ENCODE assay signal across 22 mouse cellular contexts in the genomic region with DNA sequence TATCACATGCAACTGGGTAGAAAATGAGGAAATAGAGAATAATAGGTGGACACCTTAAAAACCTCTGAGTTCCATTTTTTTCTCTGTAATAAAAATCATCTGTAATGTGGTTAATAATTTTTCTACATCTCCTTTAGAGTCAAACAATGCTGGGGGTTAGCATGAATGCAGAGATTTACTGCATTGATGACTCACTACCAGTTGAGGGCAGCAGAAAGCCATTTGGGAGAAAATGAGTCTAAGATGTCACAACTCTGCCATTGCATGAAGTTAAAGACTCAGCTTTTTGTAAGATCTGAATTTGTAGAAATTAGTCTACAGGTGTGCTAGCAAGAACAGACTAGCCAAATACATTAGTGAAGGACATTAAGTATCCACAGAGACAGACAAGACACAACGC. TPM values are rescaled to one million over a fixed set of nuclear protein-coding genes. Genes with fewer than 3 reads are reported as not detected.
DNase-seq lines count a peak whose midpoint lies in the region; ATAC-seq and TF ChIP-seq lines count a peak whose summit lies in the region.
"Had no signal": no experiment of that assay in that cellular context is flagged by ENCODE, and none has a peak within 500 bp of the region (broad histone marks: within the 10 kb centered on the region; RNA-seq: fewer than 3 reads in every experiment).

No protein-coding gene starts in this region.

- WGBS in forebrain, embryonic 14.5 days = 47% methylated on average over 1 of the region's 1 CpGs
- 56% methylated on average over 1 of the region's 1 CpGs for WGBS in forebrain, embryonic 10.5 days
- WGBS in intestine, postnatal 0 days = 53% methylated on average over 1 of the region's 1 CpGs
- 59% methylated on average over 1 of the region's 1 CpGs for WGBS in intestine, embryonic 15.5 days

- H3K27me3 ChIP-seq in forebrain, embryonic 14.5 days (replicated peaks; ENCODE audit: control insufficient read depth, insufficient read depth, low read length) = no peaks in the 10 kb centered on the region
- H3K27me3 ChIP-seq in forebrain, embryonic 10.5 days (ENCODE audit: poor library complexity, severe bottlenecking) = peaks cover 46% of the 10 kb centered on the region
- H3K27me3 ChIP-seq in intestine, postnatal 0 days (replicated peaks; ENCODE audit: control insufficient read depth, insufficient read depth, low read length) = peaks cover 17% of the 10 kb centered on the region
- peaks cover 20% of the 10 kb centered on the region for H3K27me3 ChIP-seq in intestine, embryonic 15.5 days (replicated peaks)

- peaks cover 8% of the 10 kb centered on the region; the same call in 1 of the 2 replicates for H3K4me1 ChIP-seq in forebrain, embryonic 14.5 days (ENCODE audit: control insufficient read depth, insufficient read depth, low read length)
- H3K4me1 ChIP-seq in forebrain, embryonic 10.5 days = peaks cover 14% of the 10 kb centered on the region
- no peaks in the 10 kb centered on the region for H3K4me1 ChIP-seq in intestine, postnatal 0 days (replicated peaks; ENCODE audit: control insufficient read depth, insufficient read depth, low read length)
- H3K4me1 ChIP-seq in intestine, embryonic 15.5 days (replicated peaks) = no peaks in the 10 kb centered on the region
- H3K4me1 ChIP-seq: embryonic facial prominence, embryonic 12.5 days; limb, embryonic 15.5 days; lung, embryonic 15.5 days had no signal

- H3K4me3 ChIP-seq in forebrain, embryonic 14.5 days (ENCODE audit: low read depth, low read length) = no peak overlapping the region
- no peak overlapping the region for H3K4me3 ChIP-seq in forebrain, embryonic 10.5 days
- H3K4me3 ChIP-seq in intestine, postnatal 0 days (ENCODE audit: low read depth, low read length) = no peak overlapping the region
- H3K4me3 ChIP-seq in intestine, embryonic 15.5 days (replicated peaks) = no peak overlapping the region
- H3K4me3 ChIP-seq: embryonic facial prominence, embryonic 12.5 days; kidney, embryonic 15.5 days; limb, embryonic 15.5 days; lung, embryonic 15.5 days had no signal

- ATAC-seq in forebrain, embryonic 14.5 days = no peak
- no peak for ATAC-seq in intestine, postnatal 0 days
- no peak for ATAC-seq in intestine, embryonic 15.5 days
- ATAC-seq in activated CD4-positive, CD25-positive, alpha-beta regulatory T cell, adult 4 months = no peak
- ATAC-seq: inflammation-experienced regulatory T-cells, adult 6 months had no signal

- no peak overlapping the region for H3K4me2 ChIP-seq in forebrain, embryonic 14.5 days (ENCODE audit: low read length)
- H3K4me2 ChIP-seq in intestine, postnatal 0 days (replicated peaks; ENCODE audit: low read depth) = no peak overlapping the region
- no peak overlapping the region for H3K4me2 ChIP-seq in intestine, embryonic 15.5 days (replicated peaks)
- H3K4me2 ChIP-seq: embryonic facial prominence, embryonic 12.5 days; kidney, embryonic 15.5 days; limb, embryonic 15.5 days; lung, embryonic 15.5 days had no signal

- no peak overlapping the region for H3K9ac ChIP-seq in forebrain, embryonic 14.5 days (ENCODE audit: low read length)
- no peak overlapping the region for H3K9ac ChIP-seq in intestine, postnatal 0 days (ENCODE audit: low read depth, low read length)
- no peak overlapping the region for H3K9ac ChIP-seq in intestine, embryonic 15.5 days
- H3K9ac ChIP-seq: embryonic facial prominence, embryonic 12.5 days; kidney, embryonic 15.5 days; limb, embryonic 15.5 days; lung, embryonic 15.5 days had no signal

- DNase-seq in forebrain, embryonic 14.5 days (ENCODE audit: low spot score) = peak; percentile 77
- no peak for DNase-seq in forebrain, embryonic 10.5 days (ENCODE audit: extremely low spot score, low spot score)
- DNase-seq in 3T3-L1 (ENCODE audit: low read depth, low spot score) (peak; percentile 47), adipocyte (ENCODE audit: low spot score) (peak; percentile 23)
- DNase-seq in adrenal gland, postnatal 4 days (ENCODE audit: low spot score in 2 of 2) = no peak
- DNase-seq: cerebellum, adult 11-12 months; heart, adult 18-20 months had no signal

- H3K27ac ChIP-seq in forebrain, embryonic 14.5 days (ENCODE audit: low read depth, low read length) = no peak overlapping the region
- H3K27ac ChIP-seq in forebrain, embryonic 10.5 days = no peak overlapping the region
- no peak overlapping the region for H3K27ac ChIP-seq in intestine, postnatal 0 days (ENCODE audit: low read depth, low read length)
- no peak overlapping the region for H3K27ac ChIP-seq in intestine, embryonic 15.5 days
- H3K27ac ChIP-seq: embryonic facial prominence, embryonic 12.5 days; kidney, embryonic 15.5 days; limb, embryonic 15.5 days; lung, embryonic 15.5 days had no signal

- no peaks in the 10 kb centered on the region for H3K9me3 ChIP-seq in forebrain, embryonic 14.5 days (replicated peaks; ENCODE audit: control insufficient read depth, low read length)
- no peaks in the 10 kb centered on the region for H3K9me3 ChIP-seq in forebrain, embryonic 10.5 days
- no peaks in the 10 kb centered on the region for H3K9me3 ChIP-seq in intestine, postnatal 0 days (ENCODE audit: control insufficient read depth)
- H3K9me3 ChIP-seq in intestine, embryonic 15.5 days = no peaks in the 10 kb centered on the region
- H3K9me3 ChIP-seq: embryonic facial prominence, embryonic 12.5 days; kidney, embryonic 15.5 days; limb, embryonic 15.5 days; lung, embryonic 15.5 days had no signal

- TF ChIP-seq CTCF in intestine, postnatal 0 days (IDR thresholded peaks at IDR 0.05; ENCODE audit: low read depth) = peak; percentile 62

- no peaks in the 10 kb centered on the region for H3K36me3 ChIP-seq in forebrain, embryonic 14.5 days (ENCODE audit: control insufficient read depth, insufficient read depth, low read length)
- no peaks in the 10 kb centered on the region for H3K36me3 ChIP-seq in forebrain, embryonic 10.5 days (replicated peaks)
- no peaks in the 10 kb centered on the region for H3K36me3 ChIP-seq in intestine, postnatal 0 days (ENCODE audit: control insufficient read depth, insufficient read depth)
- no peaks in the 10 kb centered on the region for H3K36me3 ChIP-seq in intestine, embryonic 15.5 days
- H3K36me3 ChIP-seq: embryonic facial prominence, embryonic 12.5 days; kidney, embryonic 15.5 days; limb, embryonic 15.5 days; lung, embryonic 15.5 days had no signal

RNA-seq across cellular contexts. Expression of a gene that starts 13.5 kb away (rescaled TPM):
- polyA plus RNA-seq in forebrain, embryonic 14.5 days (2014; fragmentation: Nextera tagmentation; extraction: Ambion mirVana) = 72.6 and 77.7 TPM in 2 replicates
- 20.2 and 20.7 TPM in 2 replicates for polyA plus RNA-seq in forebrain, embryonic 10.5 days (2016; fragmentation: Nextera tagmentation; extraction: Ambion mirVana)
- not detected in 2 replicates for polyA plus RNA-seq in intestine, postnatal 0 days (2015; fragmentation: Nextera tagmentation; extraction: Ambion mirVana)
- 0.05 TPM in 1 of 2 replicates, not detected in the other for polyA plus RNA-seq in intestine, embryonic 15.5 days (2015; fragmentation: Nextera tagmentation; extraction: Ambion mirVana)
- total RNA-seq in adrenal gland, postnatal 4 days (2021) = under 1 TPM; 0.34 to 0.90 TPM
- not detected for polyA plus RNA-seq in activated CD4-positive, CD25-positive, alpha-beta regulatory T cell, adult 4 months (2017; shearing (Covaris generic))
- total RNA-seq: gastrocnemius, adult 8-10 months; heart, adult 18-20 months; megakaryocyte, adult 5-6 weeks had no signal
- polyA plus RNA-seq: C2C12; inflammation-experienced regulatory T-cells, adult 6 months; kidney, embryonic 15.5 days; limb, embryonic 15.5 days; neural tube, embryonic 14.5 days; stomach, embryonic 14.5 days had no signal

RNA-seq across cellular contexts. Expression of a gene that starts 16.0 kb away (rescaled TPM):
- 2.2 and 3.6 TPM in 2 replicates for polyA plus RNA-seq in forebrain, embryonic 14.5 days (2014; fragmentation: Nextera tagmentation; extraction: Ambion mirVana)
- 1.2 TPM in 2 replicates for polyA plus RNA-seq in forebrain, embryonic 10.5 days (2016; fragmentation: Nextera tagmentation; extraction: Ambion mirVana)
- not detected in 2 replicates for polyA plus RNA-seq in intestine, postnatal 0 days (2015; fragmentation: Nextera tagmentation; extraction: Ambion mirVana)
- not detected in 2 replicates for polyA plus RNA-seq in intestine, embryonic 15.5 days (2015; fragmentation: Nextera tagmentation; extraction: Ambion mirVana)
- not detected for total RNA-seq in adrenal gland, postnatal 4 days (2021)
- polyA plus RNA-seq in activated CD4-positive, CD25-positive, alpha-beta regulatory T cell, adult 4 months (2017; shearing (Covaris generic)) = not detected
- total RNA-seq: ES-E14; gastrocnemius, adult 8-10 months; heart, adult 18-20 months; megakaryocyte, adult 5-6 weeks had no signal
- polyA plus RNA-seq: C2C12; heart, embryonic 16.5 days; inflammation-experienced regulatory T-cells, adult 6 months; kidney, embryonic 15.5 days; limb, embryonic 15.5 days; lung, embryonic 15.5 days; neural tube, embryonic 14.5 days; stomach, embryonic 14.5 days had no signal

Comparison
In these comparisons a context has a peak if more than half of its experiments do, and no peak if none do; other contexts are left out.
1. DNase-seq: peak in forebrain, embryonic 14.5 days (single experiment), 3T3-L1 (single experiment) and adipocyte (single experiment); none in forebrain, embryonic 10.5 days (single experiment) and adrenal gland, postnatal 4 days (0 of 2).
2. RNA of a gene that starts 13.5 kb away (polyA plus RNA-seq): 72.6 to 77.7 TPM in forebrain, embryonic 14.5 days and 20.2 to 20.7 TPM in forebrain, embryonic 10.5 days; 0.05 TPM in intestine, embryonic 15.5 days, not detected in intestine, postnatal 0 days and not detected in activated CD4-positive, CD25-positive, alpha-beta regulatory T cell, adult 4 months; every median in the first group is over 10 times any median in the second.